Mouse (Mus musculus) heart, postnatal 4 days (tissue): ENCODE data around the gene Ms4a4a. TPM values are rescaled to one million over a fixed set of nuclear protein-coding genes. Genes with fewer than 3 reads are reported as not detected.

Source experiments
- DNase-seq: peaks from one replicate; pipeline ENCODE4 v3.0.0; 2021
- total RNA-seq, 2 experiments: library from RNA; stranded (reverse); gene quantifications; 2 replicates each; pipeline ENCODE4 v1.2.3; 2021

Ms4a4a gene
- total RNA-seq, 2 experiments from 2014 or later: 1.6 to 2.5 TPM

GRCm38 (mm10) chr19:11435058-11435834 is 59.9 kb downstream of the Ms4a4a start:
- DNase-seq: no peak

Other genes starting within 250 kb of the Ms4a4a start
- not detected for gene 1700017D01Rik, start 244.6 kb upstream of the Ms4a4a start, total RNA-seq
- not detected for gene 1700025F22Rik, start 210.2 kb upstream of the Ms4a4a start, total RNA-seq
- not detected for gene Ms4a13, start 178.8 kb upstream of the Ms4a4a start, total RNA-seq
- not detected for gene Ms4a12, start 143.1 kb upstream of the Ms4a4a start, total RNA-seq
- gene Ms4a1, start 109.3 kb upstream of the Ms4a4a start, total RNA-seq: under 1 TPM; 0.36 to 0.57 TPM
- not detected for gene Ms4a5, start 91.7 kb upstream of the Ms4a4a start, total RNA-seq
- gene Ms4a14, start 61.1 kb upstream of the Ms4a4a start, total RNA-seq: not detected
- 1 to 10 TPM; 1.4 to 2.4 TPM for gene Ms4a7, start 39.4 kb upstream of the Ms4a4a start, total RNA-seq
- not detected for gene Ms4a4c, start 29.2 kb downstream of the Ms4a4a start, total RNA-seq
- gene Ms4a4b, start 68.0 kb downstream of the Ms4a4a start, total RNA-seq: 1 to 10 TPM in 1 of 2 experiments, under 1 TPM in 1; 0.95 to 1.0 TPM
- 1 to 10 TPM; 3.5 to 3.8 TPM for gene Ms4a6c, start 93.8 kb downstream of the Ms4a4a start, total RNA-seq
- not detected for gene Gm8369, start 110.4 kb downstream of the Ms4a4a start, total RNA-seq
- gene Ms4a6b, start 141.0 kb downstream of the Ms4a4a start, total RNA-seq: 1 to 10 TPM; 2.5 to 3.1 TPM
- gene Ms4a4d, start 161.3 kb downstream of the Ms4a4a start, total RNA-seq: under 1 TPM; 0.56 to 0.60 TPM
- gene Ms4a6d, start 229.3 kb downstream of the Ms4a4a start, total RNA-seq: under 1 TPM; 0.69 to 0.72 TPM
- under 1 TPM; 0.36 to 0.38 TPM for gene Ms4a2, start 248.2 kb downstream of the Ms4a4a start, total RNA-seq